Comparison of ENCODE assay signal across 7 mouse cellular contexts in genomic region chr7:130519096-130520048, GRCm38 (mm10). TPM values are rescaled to one million over a fixed set of nuclear protein-coding genes. Genes with fewer than 3 reads are reported as not detected.
DNase-seq lines count a peak whose midpoint lies in the region; ATAC-seq lines count a peak whose summit lies in the region.

No protein-coding gene starts in this region.

- H3K4me2 ChIP-seq in intestine, embryonic 16.5 days (ENCODE audit: low read depth, low read length): peak overlapping the region; percentile 76
- peak overlapping the region; percentile 81 for H3K4me2 ChIP-seq in midbrain, embryonic 11.5 days

- peak overlapping the region; percentile 99 for H3K9ac ChIP-seq in intestine, embryonic 16.5 days (ENCODE audit: low read depth, low read length)
- H3K9ac ChIP-seq in midbrain, embryonic 11.5 days (ENCODE audit: low read length): peak overlapping the region; percentile 97

- intact Hi-C loops in left cerebral cortex, postnatal 36 days (cut with DNase I): loop anchor here (1.0 kb wide), 1 partner anchor 27 kb away; no protein-coding TSS in a partner anchor

- no peaks in the 10 kb centered on the region for H3K27me3 ChIP-seq in intestine, embryonic 16.5 days (replicated peaks; ENCODE audit: control insufficient read depth, insufficient read depth, low read length)
- no peaks in the 10 kb centered on the region for H3K27me3 ChIP-seq in midbrain, embryonic 11.5 days (ENCODE audit: control insufficient read depth, insufficient read depth, low read length)

- H3K4me3 ChIP-seq in intestine, embryonic 16.5 days (ENCODE audit: low read length): peak overlapping the region; percentile 93
- peak overlapping the region; percentile 86 for H3K4me3 ChIP-seq in midbrain, embryonic 11.5 days (ENCODE audit: low read depth, low read length)

- DNase-seq in adrenal gland, adult 8-10 months: peak; percentile 96
- peak; percentile 97 for DNase-seq in embryo, embryonic 9.5 days (ENCODE audit: extremely low spot score)
- peak; percentile 99 to 100 for DNase-seq in gastrocnemius, postnatal 4 days (ENCODE audit: low spot score in 2 of 2)
- DNase-seq in left cerebral cortex, postnatal 36 days (ENCODE audit: low spot score in 2 of 2): peak; percentile 98 to 99
- DNase-seq in midbrain, embryonic 11.5 days (ENCODE audit: low spot score, missing footprints): peak; percentile 100
- DNase-seq in skeletal muscle tissue, adult 2 months (ENCODE audit: low read depth, low spot score): peak; percentile 97

- under 1% methylated on average over 90 of the region's 90 CpGs for whole genome bisulfite sequencing in intestine, embryonic 16.5 days
- WGBS in midbrain, embryonic 11.5 days: under 1% methylated on average over 89 of the region's 90 CpGs

- peaks cover 6% of the 10 kb centered on the region for H3K4me1 ChIP-seq in intestine, embryonic 16.5 days (ENCODE audit: control insufficient read depth, insufficient read depth, low read length)
- H3K4me1 ChIP-seq in midbrain, embryonic 11.5 days (ENCODE audit: control insufficient read depth, insufficient read depth, low read length): peaks cover 8% of the 10 kb centered on the region

- ATAC-seq in intestine, embryonic 16.5 days: peak; percentile 98
- ATAC-seq in midbrain, embryonic 11.5 days (ENCODE audit: low FRiP score): peak; percentile 98

- H3K27ac ChIP-seq in intestine, embryonic 16.5 days (ENCODE audit: low read length): peak overlapping the region; percentile 98
- peak overlapping the region; percentile 97 for H3K27ac ChIP-seq in midbrain, embryonic 11.5 days (ENCODE audit: low read depth, low read length)

- H3K9me3 ChIP-seq in intestine, embryonic 16.5 days (ENCODE audit: control insufficient read depth, low read length): no peaks in the 10 kb centered on the region
- H3K9me3 ChIP-seq in midbrain, embryonic 11.5 days (ENCODE audit: control insufficient read depth, low read length): no peaks in the 10 kb centered on the region

- no peaks in the 10 kb centered on the region for H3K36me3 ChIP-seq in intestine, embryonic 16.5 days (ENCODE audit: control insufficient read depth, insufficient read depth, low read length)
- no peaks in the 10 kb centered on the region for H3K36me3 ChIP-seq in midbrain, embryonic 11.5 days (ENCODE audit: control insufficient read depth, insufficient read depth, low read length)

RNA-seq across cellular contexts. Expression of gene Ate1, which starts 0.8 kb away (rescaled TPM):
- total RNA-seq in adrenal gland, adult 8-10 months (2022): 10 to 100 TPM; 38.1 to 62.3 (median 49.4) TPM
- total RNA-seq in gastrocnemius, postnatal 4 days (2021): 10 to 100 TPM; 32.0 to 35.1 TPM
- polyA plus RNA-seq in intestine, embryonic 16.5 days (2015; fragmentation: Nextera tagmentation; extraction: Ambion mirVana): 45.2 and 46.1 TPM in 2 replicates
- total RNA-seq in left cerebral cortex, postnatal 36 days (2021): 10 to 100 TPM; 57.7 to 65.1 TPM
- polyA plus RNA-seq in midbrain, embryonic 11.5 days (2014; fragmentation: Nextera tagmentation; extraction: Ambion mirVana): 54.8 and 57.1 TPM in 2 replicates

RNA-seq across cellular contexts. Expression of gene Nsmce4a, which starts 53.5 kb away (rescaled TPM):
- 10 to 100 TPM; 70.1 to 87.9 (median 80.8) TPM for total RNA-seq in adrenal gland, adult 8-10 months (2022)
- 10 to 100 TPM; 50.4 to 56.2 TPM for total RNA-seq in gastrocnemius, postnatal 4 days (2021)
- 86.1 and 108 TPM in 2 replicates for polyA plus RNA-seq in intestine, embryonic 16.5 days (2015; fragmentation: Nextera tagmentation; extraction: Ambion mirVana)
- 10 to 100 TPM; 36.0 to 38.0 TPM for total RNA-seq in left cerebral cortex, postnatal 36 days (2021)
- polyA plus RNA-seq in midbrain, embryonic 11.5 days (2014; fragmentation: Nextera tagmentation; extraction: Ambion mirVana): 223 and 239 TPM in 2 replicates

RNA-seq across cellular contexts. Expression of gene Tacc2, which starts 57.9 kb away (rescaled TPM):
- total RNA-seq in adrenal gland, adult 8-10 months (2022): 10 to 100 TPM; 38.1 to 63.0 (median 49.3) TPM
- total RNA-seq in gastrocnemius, postnatal 4 days (2021): 100 to 1,000 TPM; 171 to 202 TPM
- polyA plus RNA-seq in intestine, embryonic 16.5 days (2015; fragmentation: Nextera tagmentation; extraction: Ambion mirVana): 27.4 and 30.0 TPM in 2 replicates
- 10 to 100 TPM; 63.0 to 69.5 TPM for total RNA-seq in left cerebral cortex, postnatal 36 days (2021)
- 45.8 and 47.3 TPM in 2 replicates for polyA plus RNA-seq in midbrain, embryonic 11.5 days (2014; fragmentation: Nextera tagmentation; extraction: Ambion mirVana)

Comparison
In these comparisons a context has a peak if more than half of its experiments do, and no peak if none do; other contexts are left out.
1. Peak in every context shown above with its lines: DNase-seq, ATAC-seq, H3K4me3 ChIP-seq and H3K27ac ChIP-seq.